Mouse (Mus musculus) liver, postnatal 0 days (tissue): ENCODE measurements at regions not wholly inside any gene's neighbourhood (a gene's known extent, or its start where the extent isn't known, plus 50 kb on each side); places are given as distances from the start of the nearest gene placed in this dataset.

ENCODE experiments used
- ATAC-seq: fragments of 200-750 bp; cut with Nextera tagmentation; 2 replicates; pipeline ENCODE4 v1.8.0; 2017; ENCODE audit warnings: mild to moderate bottlenecking, moderate library complexity
- DNase-seq: peaks from one replicate; pipeline ENCODE4 v3.0.0-alpha.2; 2016
- H3K27ac ChIP-seq: fragments of 300-500 bp; sonication (generic); 2 replicates; pipeline ENCODE4 v1.5.1; 2014; ENCODE audit warnings: antibody characterized with exemption, moderate library complexity, mild to moderate bottlenecking, low read depth
- H3K27me3 ChIP-seq: fragments of 300-500 bp; sonication (generic); 2 replicates; pipeline ENCODE4 v1.6.1; 2014; ENCODE audit warnings: low read length, control low read depth, mixed read lengths; ENCODE audit not compliant: insufficient read depth
- H3K36me3 ChIP-seq: fragments of 300-500 bp; sonication (generic); replicated peaks from 2 replicates; pipeline ENCODE4 v1.6.1; 2014; ENCODE audit warnings: mild to moderate bottlenecking, control low read depth, low read length, moderate library complexity, mixed read lengths; ENCODE audit not compliant: insufficient read depth
- H3K4me1 ChIP-seq: fragments of 300-500 bp; sonication (generic); 2 replicates; pipeline ENCODE4 v1.6.1; 2014; ENCODE audit warnings: antibody characterized with exemption, mild to moderate bottlenecking, control low read depth; ENCODE audit not compliant: insufficient read depth
- H3K4me2 ChIP-seq: fragments of 300-500 bp; sonication (generic); 2 replicates; pipeline ENCODE4 v1.6.1; 2014; ENCODE audit warnings: low read depth, mild to moderate bottlenecking, low read length, moderate library complexity, mixed read lengths
- H3K4me3 ChIP-seq: fragments of 300-500 bp; sonication (generic); 2 replicates; pipeline ENCODE4 v1.5.1; 2014; ENCODE audit warnings: low read depth, low read length
- H3K9ac ChIP-seq: fragments of 300-500 bp; sonication (generic); replicated peaks from 2 replicates; pipeline ENCODE4 v1.6.1; 2014; ENCODE audit warnings: mild to moderate bottlenecking, moderate library complexity
- H3K9me3 ChIP-seq: fragments of 300-500 bp; sonication (generic); 2 replicates; pipeline ENCODE4 v1.6.1; 2016; ENCODE audit warnings: mild to moderate bottlenecking, control low read depth, low read length, mixed read lengths
- CTCF ChIP-seq: sonication (generic); IDR thresholded peaks from 2 replicates; pipeline ENCODE4 v1.5.1; 2016; ENCODE audit warnings: antibody characterized with exemption, low read depth
- EP300 ChIP-seq: IDR thresholded peaks from 2 replicates; pipeline ENCODE4 v1.6.1; 2016; ENCODE audit warnings: antibody characterized with exemption, low read depth, mild to moderate bottlenecking
- WGBS: fragments of 180-500 bp; shearing (Covaris S2); extraction: QIAGEN DNeasy Blood & Tissue Kit; methylation state at CpG from one replicate; pipeline ENCODE4 v1.1.7; 2014; ENCODE audit not compliant: insufficient replicate concordance; 5-methylcytosine and 5-hydroxymethylcytosine counted together

DNA sequence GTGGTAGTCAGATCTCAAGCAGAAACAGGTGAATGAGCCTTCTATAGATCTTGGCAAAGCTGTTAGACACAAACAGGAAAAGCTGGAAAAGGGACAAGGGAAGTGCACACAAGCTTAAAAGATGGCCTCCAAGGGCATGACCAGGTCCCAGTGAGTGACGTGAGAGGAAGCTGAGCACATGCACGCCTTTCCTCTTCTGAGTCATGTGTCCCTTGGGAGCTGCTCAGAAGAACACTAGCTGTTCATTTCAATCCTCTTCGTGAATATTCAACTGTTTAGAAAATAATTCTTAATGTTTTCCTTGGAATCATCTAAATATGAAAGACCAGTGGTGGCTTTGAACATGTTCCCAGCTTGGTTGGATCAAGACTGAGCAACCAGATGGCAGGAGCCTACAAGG lies 103.0 kb upstream of the Far2 start:
- Histone ChIP-seq H3K9me3 (no peaks in the 10 kb centered on the region), H3K27ac (no peak overlapping the region), H3K4me3 (no peak overlapping the region), H3K4me1 (no peaks in the 10 kb centered on the region), H3K4me2 (no peak overlapping the region), H3K9ac (no peak overlapping the region), H3K36me3 (no peaks in the 10 kb centered on the region), H3K27me3 (no peaks in the 10 kb centered on the region)
- no peak for TF ChIP-seq EP300
- no peak for TF ChIP-seq CTCF
- DNase-seq (no peak), ATAC-seq (no peak)
- WGBS = 48% methylated on average over 3 of the region's 3 CpGs

- Histone ChIP-seq H3K4me1 (no peaks in the 10 kb centered on the region), H3K9me3 (no peaks in the 10 kb centered on the region), H3K4me3 (no peak overlapping the region), H3K9ac (no peak overlapping the region), H3K36me3 (no peaks in the 10 kb centered on the region), H3K4me2 (no peak overlapping the region), H3K27ac (no peak overlapping the region), H3K27me3 (no peaks in the 10 kb centered on the region)
- ATAC-seq = no peak
- 67% methylated on average over 4 of the region's 4 CpGs for WGBS
- TF ChIP-seq EP300 = no peak
- TF ChIP-seq CTCF = no peak
- no peak for DNase-seq
Observed at GRCm38 (mm10) chr6:147944940-147945676, 102.0 kb upstream of the Far2 start.

DNA sequence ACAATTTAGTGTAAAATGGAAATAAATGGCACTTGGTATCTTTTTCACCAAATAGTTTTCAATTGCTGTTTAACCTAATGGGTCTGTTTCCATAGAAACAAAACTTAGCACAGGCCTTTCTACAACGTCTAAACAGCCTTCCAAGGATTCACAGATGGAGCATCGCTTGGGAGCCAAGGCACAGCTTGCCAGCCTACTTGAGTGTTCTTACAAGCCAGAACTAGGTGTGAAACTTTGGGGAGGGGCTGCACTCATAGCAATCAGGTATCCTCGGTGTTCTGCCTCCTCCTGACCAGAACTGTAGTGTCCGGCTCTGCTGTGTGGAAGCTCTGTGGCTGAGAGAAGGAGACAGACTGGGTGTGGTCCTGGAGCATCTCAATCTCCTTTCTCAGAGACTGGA lies 99.1 kb upstream of the Far2 start:
- DNase-seq (no peak), ATAC-seq (no peak)
- Histone ChIP-seq H3K4me2 (no peak overlapping the region), H3K27ac (no peak overlapping the region), H3K4me3 (no peak overlapping the region), H3K4me1 (no peaks in the 10 kb centered on the region), H3K9me3 (no peaks in the 10 kb centered on the region), H3K27me3 (no peaks in the 10 kb centered on the region), H3K36me3 (no peaks in the 10 kb centered on the region), H3K9ac (no peak overlapping the region)
- 62% methylated on average over 4 of the region's 4 CpGs for WGBS
- TF ChIP-seq EP300 (no peak), CTCF (no peak)

DNA sequence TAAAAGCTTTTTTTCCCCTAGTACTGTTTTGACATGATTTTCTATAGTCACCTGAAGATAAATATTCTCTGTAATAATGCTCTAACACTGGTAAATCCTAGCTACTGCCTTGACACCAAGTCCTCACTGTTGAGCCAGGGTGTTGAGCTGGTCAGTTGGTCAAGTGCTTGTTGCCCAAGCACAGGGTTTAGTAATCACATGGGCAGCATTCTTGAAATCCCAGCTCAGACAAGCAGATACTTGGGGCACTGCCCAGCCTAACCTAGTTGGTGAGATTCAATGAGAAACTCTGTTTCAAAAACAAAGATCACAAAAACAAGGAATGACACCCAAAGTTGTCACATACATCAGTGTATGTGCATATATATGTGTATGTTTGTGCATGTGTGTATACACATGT lies 95.4 kb upstream of the Far2 start:
- TF ChIP-seq CTCF (no peak), EP300 (no peak)
- H3K36me3 ChIP-seq = no peaks in the 10 kb centered on the region
- ATAC-seq (no peak), DNase-seq (no peak)
- H3K27me3 ChIP-seq = no peaks in the 10 kb centered on the region
- H3K9ac ChIP-seq = no peak overlapping the region
- H3K27ac ChIP-seq = no peak overlapping the region
- H3K4me2 ChIP-seq = no peak overlapping the region
- no peaks in the 10 kb centered on the region for H3K9me3 ChIP-seq
- H3K4me3 ChIP-seq = no peak overlapping the region
- no peaks in the 10 kb centered on the region for H3K4me1 ChIP-seq

GRCm38 (mm10) chr6:147953058-147953679 lies 93.9 kb upstream of the Far2 start:
- H3K4me1 ChIP-seq = no peaks in the 10 kb centered on the region
- ATAC-seq (peak; percentile 52; the same call in 1 of the 2 replicates), DNase-seq (peak; percentile 22)
- no peaks in the 10 kb centered on the region for H3K27me3 ChIP-seq
- no peak overlapping the region for H3K9ac ChIP-seq
- H3K4me3 ChIP-seq = no peak overlapping the region
- peak; percentile 58 for TF ChIP-seq CTCF
- no peak for TF ChIP-seq EP300
- no peaks in the 10 kb centered on the region for H3K36me3 ChIP-seq
- no peaks in the 10 kb centered on the region for H3K9me3 ChIP-seq
- 53% methylated on average over 5 of the region's 5 CpGs for WGBS
- H3K27ac ChIP-seq = peak overlapping the region; percentile 22; the same call in 1 of the 2 replicates
- peak overlapping the region; percentile 9; the same call in 1 of the 2 replicates for H3K4me2 ChIP-seq

DNA sequence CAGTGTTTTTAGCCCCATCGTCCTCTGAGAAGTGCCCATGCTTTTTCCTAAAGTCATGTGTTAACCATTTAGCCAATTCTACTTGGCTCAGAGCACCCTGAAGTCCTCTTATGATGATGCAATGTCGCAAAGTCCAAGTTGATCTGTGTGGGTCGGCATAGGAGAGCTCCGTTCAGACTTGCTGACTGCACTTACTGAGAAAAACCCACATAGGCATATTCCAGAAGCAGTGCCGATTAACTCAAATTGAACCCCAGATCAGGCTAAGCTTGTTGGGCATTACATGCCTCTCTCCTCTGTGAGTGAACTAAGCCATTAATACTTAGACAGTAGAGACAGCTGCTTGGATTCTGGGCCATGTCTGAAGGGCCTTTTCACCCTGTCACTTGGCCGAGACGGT lies 93.3 kb upstream of the Far2 start:
- Histone ChIP-seq H3K9ac (no peak overlapping the region), H3K36me3 (no peaks in the 10 kb centered on the region), H3K9me3 (no peaks in the 10 kb centered on the region), H3K4me1 (no peaks in the 10 kb centered on the region), H3K4me3 (no peak overlapping the region), H3K27me3 (no peaks in the 10 kb centered on the region), H3K27ac (peak overlapping the region; percentile 22; the same call in 1 of the 2 replicates), H3K4me2 (peak overlapping the region; percentile 9; the same call in 1 of the 2 replicates)
- ATAC-seq (peak; percentile 69), DNase-seq (no peak)
- 0 out of 2 replicates have a peak, but pooled peaks have one; percentile 16 for TF ChIP-seq EP300
- no peak for TF ChIP-seq CTCF
- WGBS = 66% methylated on average over 7 of the region's 7 CpGs
